Mouse (Mus musculus) thymus, adult 2 months (tissue): ENCODE data around the gene Ppp1r12c. TPM values are rescaled to one million over a fixed set of nuclear protein-coding genes. Genes with fewer than 3 reads are reported as not detected.
A peak's percentile ranks its signal among the peaks of the same experiment; 100 is the strongest.
"Not testable (repeated sequence)": the region's sequence is repeated elsewhere in the genome, so short reads cannot be mapped to it uniquely, and the experiment has no call there.

ENCODE experiments used
- DNase-seq: peaks from one replicate; pipeline ENCODE4 v3.0.0; 2021
- H3K27ac ChIP-seq: fragments of 200-500 bp; 2 replicates; pipeline ENCODE4 v1.5.1; 2012; ENCODE audit warnings: low read length, control low read depth; ENCODE audit not compliant: control insufficient read depth, insufficient read depth
- H3K27me3 ChIP-seq: fragments of 200-500 bp; 2 replicates; pipeline ENCODE4 v1.6.1; 2012; ENCODE audit warnings: mild to moderate bottlenecking, low read length, moderate library complexity, mixed read lengths; ENCODE audit not compliant: control insufficient read depth, insufficient read depth
- H3K36me3 ChIP-seq: fragments of 200-500 bp; 2 replicates; pipeline ENCODE4 v1.6.1; 2012; ENCODE audit warnings: mild to moderate bottlenecking, low read length, moderate library complexity; ENCODE audit not compliant: control insufficient read depth, insufficient read depth
- H3K4me1 ChIP-seq: fragments of 200-500 bp; replicated peaks from 2 replicates; pipeline ENCODE4 v1.6.1; 2012; ENCODE audit warnings: low read length; ENCODE audit not compliant: control insufficient read depth, insufficient read depth
- H3K4me3 ChIP-seq: fragments of 200-500 bp; 2 replicates; pipeline ENCODE4 v1.5.1; 2012; ENCODE audit warnings: mild to moderate bottlenecking, low read length, control low read depth, moderate library complexity; ENCODE audit not compliant: control insufficient read depth, insufficient read depth
- CTCF ChIP-seq: fragments of 200-500 bp; IDR thresholded peaks from 2 replicates; pipeline ENCODE4 v1.5.1; 2012; ENCODE audit warnings: mild to moderate bottlenecking, control low read depth, low read length, moderate library complexity, borderline replicate concordance; ENCODE audit not compliant: control insufficient read depth, poor library complexity, insufficient read depth; ENCODE audit errors: extremely low read depth
- POLR2A ChIP-seq: fragments of 200-500 bp; IDR thresholded peaks from 2 replicates; pipeline ENCODE4 v1.6.1; 2012; ENCODE audit warnings: mild to moderate bottlenecking, low read length, control low read depth, moderate library complexity; ENCODE audit not compliant: control insufficient read depth, poor library complexity, insufficient read depth; ENCODE audit errors: extremely low read depth
- WGBS: fragments of 180-500 bp; shearing (Covaris S2); methylation state at CpG from one replicate; pipeline ENCODE4 v1.1.7; 2018; 5-methylcytosine and 5-hydroxymethylcytosine counted together
- polyA plus RNA-seq: library from polyadenylated mRNA; depleted of rRNA; stranded (reverse); fragments of >200 nt; gene quantifications from 2 replicates; pipeline ENCODE4 v1.2.3, GENCODE M21; 2012

The Ppp1r12c gene
- polyA plus RNA-seq, 1 experiment = 136 TPM

- H3K27ac ChIP-seq = no peak overlapping the region
- TF ChIP-seq POLR2A = no peak
- TF ChIP-seq CTCF = no peak
- no peaks in the 10 kb centered on the region for H3K36me3 ChIP-seq
- H3K4me1 ChIP-seq = no peaks in the 10 kb centered on the region
- H3K27me3 ChIP-seq = no peaks in the 10 kb centered on the region
- no peak overlapping the region for H3K4me3 ChIP-seq
- WGBS = 83% methylated on average over 2 of the region's 2 CpGs
- no peak for DNase-seq
Observed at GRCm38 (mm10) chr7:4539019-4539418, 37.5 kb upstream of the Ppp1r12c start.

- DNase-seq = no peak
- 47% methylated on average over 4 of the region's 4 CpGs for WGBS
Observed at GRCm38 (mm10) chr7:4537181-4537580, 35.7 kb upstream of the Ppp1r12c start.

GRCm38 (mm10) chr7:4536369-4536768 lies 34.9 kb upstream of the Ppp1r12c start:
- 97% methylated on average over 4 of the region's 4 CpGs for whole genome bisulfite sequencing
- H3K4me3 ChIP-seq = no peak overlapping the region
- no peak overlapping the region for H3K27ac ChIP-seq
- H3K36me3 ChIP-seq = no peaks in the 10 kb centered on the region
- no peaks in the 10 kb centered on the region for H3K4me1 ChIP-seq
- DNase-seq = no peak
- TF ChIP-seq CTCF (no peak), POLR2A (no peak)
- H3K27me3 ChIP-seq = peaks cover 5% of the 10 kb centered on the region

More at GRCm38 (mm10) chr7:4537181-4537580, 35.7 kb upstream of the Ppp1r12c start:
- Histone ChIP-seq H3K4me1 (no peaks in the 10 kb centered on the region), H3K36me3 (no peaks in the 10 kb centered on the region), H3K27ac (no peak overlapping the region), H3K27me3 (no peaks in the 10 kb centered on the region; the same call in 1 of the 2 replicates), H3K4me3 (no peak overlapping the region)
- TF ChIP-seq POLR2A = no peak
- no peak for TF ChIP-seq CTCF

- Histone ChIP-seq H3K27me3 (peaks cover 5% of the 10 kb centered on the region), H3K4me3 (peak within 1 kb of the TSS; percentile 9; the same call in 1 of the 2 replicates), H3K27ac (no peak within 1 kb of the TSS), H3K4me1 (no peaks in the 10 kb centered on the region; the same call in 1 of the 2 replicates), H3K36me3 (no peaks in the 10 kb centered on the region)
- WGBS = 15% methylated on average over 28 of the region's 28 CpGs
- TF ChIP-seq CTCF = no peak
- TF ChIP-seq POLR2A = no peak
- DNase-seq = no peak
Observed at GRCm38 (mm10) chr7:4532005-4532729, 30.7 kb upstream of the Ppp1r12c start, which contains the start of gene Dnaaf3. Gene Dnaaf3, minus strand, starts transcription at chr7:4532453.

GRCm38 (mm10) chr7:4530166-4530565 lies 28.7 kb upstream of the Ppp1r12c start:
- H3K4me3 ChIP-seq, DNase-seq, H3K27me3 ChIP-seq, H3K4me1 ChIP-seq, H3K36me3 ChIP-seq, H3K27ac ChIP-seq: not testable (repeated sequence)
- 87% methylated on average over 8 of the region's 8 CpGs for WGBS

GRCm38 (mm10) chr7:4527302-4527689 lies 25.8 kb upstream of the Ppp1r12c start:
- 74% methylated on average over 18 of the region's 18 CpGs for WGBS
- no peak for DNase-seq
- H3K36me3 ChIP-seq = no peaks in the 10 kb centered on the region
- TF ChIP-seq CTCF (no peak), POLR2A (no peak)
- peaks cover 5% of the 10 kb centered on the region for H3K27me3 ChIP-seq
- peaks cover 4% of the 10 kb centered on the region for H3K4me1 ChIP-seq
- H3K27ac ChIP-seq = no peak overlapping the region
- no peak overlapping the region for H3K4me3 ChIP-seq
